Mouse (Mus musculus) bone marrow macrophage, adult 2 months (primary cell): ENCODE data around the gene Jph4.

Experiments
- CTCF ChIP-seq: IDR thresholded peaks from 2 replicates; pipeline ENCODE4 v1.5.1; 2012; ENCODE audit warnings: low read depth, mild to moderate bottlenecking, low read length, moderate library complexity
- POLR2A ChIP-seq: IDR thresholded peaks from 2 replicates; pipeline ENCODE4 v1.6.1; 2012; ENCODE audit warnings: mild to moderate bottlenecking, low read depth, low read length, borderline replicate concordance

DNA sequence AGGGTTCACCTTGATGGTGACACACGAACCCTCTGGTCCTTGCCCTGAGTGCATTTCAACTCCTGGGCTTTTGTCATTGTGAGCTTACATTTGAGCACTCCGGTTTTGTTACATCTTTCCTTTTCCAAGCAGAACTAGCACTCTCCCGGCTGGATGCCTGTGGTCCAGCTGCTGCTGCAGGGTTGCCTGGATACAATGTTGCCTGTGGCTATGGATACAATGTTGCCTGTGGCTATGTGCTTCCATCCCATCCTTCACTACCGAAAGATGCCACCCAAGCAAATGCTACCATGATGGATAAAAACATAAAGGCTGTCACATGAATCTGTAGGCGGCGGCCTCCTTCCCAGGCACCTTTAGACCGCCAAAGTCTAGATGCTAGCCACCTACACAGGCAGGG is 9.8 kb upstream of the Jph4 start:
- TF ChIP-seq CTCF (no peak), POLR2A (no peak)
